Mouse (Mus musculus) C2C12 (cell line): ENCODE measurements at regions not wholly inside any gene's neighbourhood (a gene's known extent, or its start where the extent isn't known, plus 50 kb on each side); places are given as distances from the start of the nearest gene placed in this dataset.

Experiments used
- H3K27me3 ChIP-seq: one replicate; pipeline ENCODE4 v1.6.1; 2011; ENCODE audit not compliant: control insufficient read depth, insufficient read depth, insufficient read length
- H3K36me3 ChIP-seq: one replicate; pipeline ENCODE4 v1.6.1; 2011; ENCODE audit not compliant: control insufficient read depth, insufficient read depth
- H3K4me3 ChIP-seq: one replicate; pipeline ENCODE4 v1.5.1; 2011; ENCODE audit warnings: mild to moderate bottlenecking, control low read depth; ENCODE audit not compliant: poor library complexity, insufficient read depth, severe bottlenecking
- H3K79me2 ChIP-seq: one replicate; pipeline ENCODE4 v1.6.1; 2011; ENCODE audit not compliant: control insufficient read depth, insufficient read depth
- H3K79me3 ChIP-seq: one replicate; pipeline ENCODE4 v1.6.1; 2011; ENCODE audit warnings: low read depth, control low read depth
- H3ac ChIP-seq: one replicate; pipeline ENCODE3; 2011; ENCODE audit warnings: low read depth; ENCODE audit not compliant: control insufficient read depth, insufficient read length
- CEBPB ChIP-seq: IDR thresholded peaks from one replicate; pipeline ENCODE4 v1.6.1; 2011; ENCODE audit warnings: low read depth, mild to moderate bottlenecking, control low read depth, moderate library complexity
- CTCF ChIP-seq: IDR thresholded peaks from one replicate; pipeline ENCODE4 v1.5.1; 2011; ENCODE audit not compliant: control insufficient read depth, insufficient read depth, insufficient read length
- FOSL1 ChIP-seq: IDR thresholded peaks from one replicate; pipeline ENCODE4 v1.8.0; 2011; ENCODE audit warnings: mild to moderate bottlenecking, low read length; ENCODE audit not compliant: poor library complexity, insufficient read depth, severe bottlenecking
- MAX ChIP-seq: IDR thresholded peaks from one replicate; pipeline ENCODE4 v1.6.1; 2011; ENCODE audit warnings: mild to moderate bottlenecking, control low read depth
- MYOD1 ChIP-seq: IDR thresholded peaks from one replicate; pipeline ENCODE4 v1.6.1; 2011; ENCODE audit warnings: low read depth; ENCODE audit not compliant: control insufficient read depth, insufficient read length
- MYOG ChIP-seq: IDR thresholded peaks from one replicate; pipeline ENCODE4 v1.6.1; 2011; ENCODE audit not compliant: control insufficient read depth, insufficient read length; ENCODE audit errors: extremely low read depth
- USF1 ChIP-seq: IDR thresholded peaks from one replicate; pipeline ENCODE4 v1.6.1; 2011; ENCODE audit warnings: low read depth, mild to moderate bottlenecking, control low read depth, moderate library complexity

GRCm38 (mm10) chr10:68978115-68978514 is 173.1 kb upstream of the Rhobtb1 start:
- Histone ChIP-seq H3K79me2 (no peaks in the 10 kb centered on the region), H3K79me3 (no peaks in the 10 kb centered on the region), H3K4me3 (no peak overlapping the region), H3K27me3 (no peaks in the 10 kb centered on the region), H3K36me3 (no peaks in the 10 kb centered on the region), H3ac (no peak overlapping the region)
- no peak for TF ChIP-seq CTCF
- no peak for TF ChIP-seq MYOG
- no peak for TF ChIP-seq FOSL1
- no peak for TF ChIP-seq MYOD1
- no peak for TF ChIP-seq CEBPB
- no peak for TF ChIP-seq USF1
- TF ChIP-seq MAX: no peak

GRCm38 (mm10) chr10:68979949-68980348 is 171.3 kb upstream of the Rhobtb1 start:
- Histone ChIP-seq H3K27me3 (no peaks in the 10 kb centered on the region), H3K79me2 (no peaks in the 10 kb centered on the region), H3K4me3 (no peak overlapping the region), H3ac (no peak overlapping the region), H3K79me3 (no peaks in the 10 kb centered on the region), H3K36me3 (no peaks in the 10 kb centered on the region)
- TF ChIP-seq USF1 (no peak), FOSL1 (no peak), MAX (no peak), MYOG (no peak), CTCF (no peak), MYOD1 (no peak), CEBPB (no peak)

- no peaks in the 10 kb centered on the region for H3K36me3 ChIP-seq
- H3K79me3 ChIP-seq: no peaks in the 10 kb centered on the region
- no peaks in the 10 kb centered on the region for H3K79me2 ChIP-seq
- H3K4me3 ChIP-seq: no peak overlapping the region
- H3ac ChIP-seq: no peak overlapping the region
- H3K27me3 ChIP-seq: no peaks in the 10 kb centered on the region
- TF ChIP-seq CTCF (no peak), MYOD1 (no peak), MYOG (no peak), MAX (no peak), USF1 (no peak), FOSL1 (no peak), CEBPB (no peak)
These were observed 168.9 kb upstream of the Rhobtb1 start for GRCm38 (mm10) chr10:68982288-68982687.

GRCm38 (mm10) chr10:68990584-68990983 is 160.7 kb upstream of the Rhobtb1 start:
- TF ChIP-seq CEBPB: no peak
- TF ChIP-seq MAX: no peak
- TF ChIP-seq USF1: no peak
- no peak for TF ChIP-seq FOSL1
- no peaks in the 10 kb centered on the region for H3K79me2 ChIP-seq
- no peak overlapping the region for H3K4me3 ChIP-seq
- no peaks in the 10 kb centered on the region for H3K36me3 ChIP-seq
- no peaks in the 10 kb centered on the region for H3K79me3 ChIP-seq
- H3ac ChIP-seq: no peak overlapping the region
- peaks cover 3% of the 10 kb centered on the region for H3K27me3 ChIP-seq

- H3ac ChIP-seq: no peak overlapping the region
- H3K79me3 ChIP-seq: no peaks in the 10 kb centered on the region
- TF ChIP-seq MYOD1: no peak
- no peak for TF ChIP-seq USF1
- no peak for TF ChIP-seq MYOG
- no peak for TF ChIP-seq MAX
- no peak for TF ChIP-seq FOSL1
These were observed 151.6 kb upstream of the Rhobtb1 start for GRCm38 (mm10) chr10:68999610-69000009.

GRCm38 (mm10) chr10:69001654-69002435 is 149.4 kb upstream of the Rhobtb1 start:
- Histone ChIP-seq H3K27me3 (no peaks in the 10 kb centered on the region), H3K4me3 (no peak overlapping the region), H3ac (no peak overlapping the region), H3K36me3 (no peaks in the 10 kb centered on the region), H3K79me2 (no peaks in the 10 kb centered on the region), H3K79me3 (no peaks in the 10 kb centered on the region)
- TF ChIP-seq MYOG (no peak), CEBPB (no peak), FOSL1 (no peak), USF1 (no peak), MYOD1 (no peak), CTCF (no peak), MAX (no peak)

More at GRCm38 (mm10) chr10:68999610-69000009, 151.6 kb upstream of the Rhobtb1 start:
- Histone ChIP-seq H3K79me2 (no peaks in the 10 kb centered on the region), H3K36me3 (no peaks in the 10 kb centered on the region), H3K4me3 (no peak overlapping the region), H3K27me3 (peaks cover 1% of the 10 kb centered on the region)
